Mouse (Mus musculus) embryonic fibroblast, embryonic 13.5 days (primary cell): ENCODE data around the gene Camkk2.

Source experiments
- CTCF ChIP-seq: IDR thresholded peaks from 2 replicates; pipeline ENCODE4 v1.5.1; 2011; ENCODE audit warnings: mild to moderate bottlenecking, control low read depth, low read length, moderate library complexity, borderline replicate concordance; ENCODE audit not compliant: insufficient read depth
- POLR2A ChIP-seq: IDR thresholded peaks from 2 replicates; pipeline ENCODE4 v1.6.1; 2011; ENCODE audit warnings: low read depth, mild to moderate bottlenecking, control low read depth, low read length, moderate library complexity

- TF ChIP-seq CTCF (no peak), POLR2A (no peak)
Observed at GRCm38 (mm10) chr5:122727096-122727495, 52.1 kb downstream of the Camkk2 start.
